Mouse (Mus musculus) urinary bladder, adult 18-20 months (tissue): Measurements from ENCODE around the gene Igsf3.

Experiments used
- DNase-seq, 2 experiments: peaks; one replicate each; pipeline ENCODE4 v3.0.0; 2022; ENCODE audit warnings: low spot score in 2 of 2, mixed read lengths in 2 of 2

The Igsf3 gene

GRCm38 (mm10) chr3:101501611-101502010 is 124.7 kb downstream of the Igsf3 start:
- no peak for DNase-seq

GRCm38 (mm10) chr3:101502086-101502760 is 125.3 kb downstream of the Igsf3 start:
- DNase-seq, result no peak

DNA sequence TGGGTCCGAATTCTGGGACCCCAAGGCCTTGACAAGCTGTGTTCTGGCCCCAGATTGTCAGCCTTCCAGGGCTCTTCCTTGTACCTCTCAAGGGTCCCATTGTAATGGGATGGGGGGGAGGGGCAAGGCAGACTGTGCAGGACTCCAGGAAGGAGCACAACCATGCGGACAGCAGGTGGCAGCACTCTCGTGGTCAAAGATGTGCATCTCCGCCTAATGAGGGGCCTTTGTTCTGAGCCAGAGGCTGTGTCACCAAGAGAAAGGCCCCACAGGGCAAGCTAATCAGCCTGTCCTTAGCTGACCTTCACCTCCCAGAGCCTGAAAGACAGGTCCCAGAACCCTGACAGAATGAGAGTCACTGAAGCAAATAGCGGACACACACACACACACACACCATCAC is 129.3 kb downstream of the Igsf3 start:
- peak; percentile 59 to 67 for DNase-seq

DNA sequence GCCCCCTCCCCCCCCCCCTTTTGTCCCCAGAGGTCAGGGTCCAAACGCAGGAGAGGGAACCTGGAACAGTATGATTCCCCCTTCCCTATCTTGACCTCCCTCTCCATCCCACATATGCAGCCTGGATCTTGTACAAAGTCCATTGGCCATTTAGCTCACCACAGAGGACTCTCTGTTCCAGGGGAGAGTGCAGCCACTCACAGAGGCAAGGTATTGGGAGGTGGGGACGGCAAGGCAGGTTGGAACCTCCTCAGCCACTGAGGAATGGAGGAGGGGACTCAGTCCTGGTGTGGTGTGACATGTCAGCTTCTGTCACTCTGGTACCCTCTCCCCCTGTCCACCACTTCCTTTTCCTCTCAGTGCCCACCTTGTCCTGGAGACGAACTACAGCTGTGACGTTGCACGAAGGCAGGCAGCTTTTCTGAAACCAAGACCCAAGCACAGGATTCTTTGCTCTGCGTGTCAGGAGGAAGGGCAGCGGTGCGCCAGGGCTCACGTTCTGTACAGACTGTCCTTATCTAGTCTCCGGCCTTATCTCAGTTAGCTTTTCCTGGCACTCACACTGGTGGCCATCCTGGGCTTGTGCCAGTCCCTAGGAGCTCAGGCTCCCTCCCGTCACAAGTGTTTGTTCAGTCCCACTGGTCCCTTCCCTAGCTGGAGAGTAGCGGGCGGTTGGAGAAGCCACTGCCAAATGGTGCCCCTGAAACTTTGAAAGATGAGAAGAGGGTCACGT is 130.3 kb downstream of the Igsf3 start:
- no peak for DNase-seq

- no peak for DNase-seq
Measured at GRCm38 (mm10) chr3:101507766-101508165, 130.9 kb downstream of the Igsf3 start.

GRCm38 (mm10) chr3:101509707-101510544 is 133.0 kb downstream of the Igsf3 start:
- DNase-seq, result no peak

DNA sequence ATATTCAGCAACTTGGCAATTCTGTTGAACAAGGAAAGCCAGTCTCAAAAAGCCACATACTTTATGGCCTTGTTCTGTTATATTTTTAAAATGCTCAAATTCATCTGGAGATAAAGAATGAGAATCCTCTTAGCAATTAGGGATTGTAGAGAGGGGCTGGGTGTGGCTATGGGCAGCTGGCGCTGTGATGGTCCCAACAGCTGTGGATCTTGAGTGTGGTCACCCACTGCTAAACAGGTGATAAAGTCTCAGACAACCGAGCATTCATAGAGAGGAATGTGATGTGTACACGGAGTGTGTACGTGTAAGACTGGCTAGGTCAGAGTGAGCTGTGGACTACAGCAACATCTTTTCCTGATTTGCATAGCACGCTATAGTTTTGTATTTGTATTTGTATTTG is 133.7 kb downstream of the Igsf3 start:
- DNase-seq, result no peak
